Mouse (Mus musculus): Measurements from ENCODE around the gene Lrrc8c. TPM values are rescaled to one million over a fixed set of nuclear protein-coding genes. Genes with fewer than 3 reads are reported as not detected.

Gene Lrrc8c
- total and polyA plus RNA-seq, 3 experiments, result 33.0 to 46.0 TPM; not detected in 1

DNA sequence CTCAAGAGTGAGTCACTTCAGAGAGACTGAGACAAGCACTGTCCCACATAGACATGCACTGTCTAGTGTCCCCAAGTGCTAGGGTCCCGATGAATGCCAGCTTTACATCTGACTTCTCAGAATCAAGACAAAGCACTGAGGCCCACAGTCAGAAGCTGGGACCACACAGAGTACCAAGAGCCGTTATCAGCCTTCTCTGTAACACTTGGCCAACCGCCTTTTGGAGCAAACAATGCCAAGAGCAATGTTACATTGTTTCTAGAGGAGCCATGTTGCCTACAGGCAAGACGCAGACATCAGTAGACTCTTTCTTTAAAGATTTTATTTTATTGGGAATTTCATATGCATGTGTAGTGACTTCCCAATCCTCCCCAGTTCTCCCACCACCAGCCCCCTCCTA, 73.2 kb downstream of the Lrrc8c start:
- H3K4me1 ChIP-seq (ENCODE audit: control insufficient read depth in 1 of 2, insufficient read depth in 2 of 2, low read length in 2 of 2), result no peaks in the 10 kb centered on the region
- DNase-seq (ENCODE audit: low read depth, low spot score), result no peak
- H3K9me3 ChIP-seq (replicated peaks; ENCODE audit: insufficient read depth, low read length), result no peaks in the 10 kb centered on the region
- no peaks in the 10 kb centered on the region for H3K27me3 ChIP-seq (ENCODE audit: control insufficient read depth in 1 of 2, insufficient read depth in 2 of 2, low read length in 2 of 2)
- no peak overlapping the region for H3K27ac ChIP-seq (ENCODE audit: control insufficient read depth, low read depth, low read length)
- H3K79me2 ChIP-seq (ENCODE audit: control insufficient read depth, insufficient read depth, low read length, poor library complexity), result no peaks in the 10 kb centered on the region
- peaks cover 0 to 25% of the 10 kb centered on the region in 2 experiments; a peak in 2 of 4 replicates for H3K36me3 ChIP-seq (ENCODE audit: control insufficient read depth in 1 of 2, insufficient read depth in 2 of 2, low read length in 2 of 2)
- TF ChIP-seq SIN3A (IDR thresholded peaks at IDR 0.05; ENCODE audit: low read length) (no peak), UBTF (IDR thresholded peaks at IDR 0.05; ENCODE audit: borderline replicate concordance, insufficient read depth, low read depth, low read length) (no peak), MEF2A (IDR thresholded peaks at IDR 0.05; ENCODE audit: extremely low read depth, insufficient replicate concordance, low read depth, low read length, poor library complexity, severe bottlenecking) (no peak), TAL1 (IDR thresholded peaks at IDR 0.05; ENCODE audit: low read length) (no peak), RAD21 (IDR thresholded peaks at IDR 0.05; ENCODE audit: low read depth, low read length) (no peak)
- no peak overlapping the region for H3K4me3 ChIP-seq (ENCODE audit: control insufficient read depth in 1 of 2, insufficient read depth in 1 of 2, low read depth in 2 of 2, low read length in 2 of 2)
- no peak overlapping the region for H3K9ac ChIP-seq (ENCODE audit: control insufficient read depth, low read depth, low read length, poor library complexity, severe bottlenecking)

DNA sequence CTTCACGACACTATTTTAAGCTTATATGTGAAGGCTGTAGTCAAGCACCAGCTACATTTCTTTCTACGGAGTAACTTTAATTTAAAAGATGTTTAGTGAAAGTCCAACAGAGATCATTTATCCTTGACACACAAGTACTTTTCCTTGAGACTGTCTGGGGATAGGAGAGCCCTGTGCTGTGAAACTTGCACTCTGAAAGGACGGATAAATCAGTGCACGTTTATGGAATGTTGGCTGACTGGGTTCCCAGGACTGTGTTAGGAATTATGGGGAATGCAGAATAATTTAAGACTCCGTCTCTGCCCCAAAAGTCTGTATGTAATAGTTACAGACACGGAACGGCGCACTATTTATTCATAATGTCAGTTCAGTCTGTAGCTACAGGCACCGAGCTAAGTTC, 74.4 kb downstream of the Lrrc8c start:
- Histone ChIP-seq H3K79me2 (ENCODE audit: control insufficient read depth, insufficient read depth, low read length, poor library complexity) (no peaks in the 10 kb centered on the region), H3K9me3 (replicated peaks; ENCODE audit: insufficient read depth, low read length) (no peaks in the 10 kb centered on the region), H3K9ac (ENCODE audit: control insufficient read depth, low read depth, low read length, poor library complexity, severe bottlenecking) (no peak overlapping the region), H3K4me1 (ENCODE audit: control insufficient read depth in 1 of 2, insufficient read depth in 2 of 2, low read length in 2 of 2) (no peaks in the 10 kb centered on the region), H3K36me3 (ENCODE audit: control insufficient read depth in 1 of 2, insufficient read depth in 2 of 2, low read length in 2 of 2) (peaks cover 0 to 27% of the 10 kb centered on the region in 2 experiments; a peak in 2 of 4 replicates), H3K27ac (ENCODE audit: control insufficient read depth, low read depth, low read length) (no peak overlapping the region), H3K4me3 (ENCODE audit: control insufficient read depth in 1 of 2, insufficient read depth in 1 of 2, low read depth in 2 of 2, low read length in 2 of 2) (no peak overlapping the region), H3K27me3 (ENCODE audit: control insufficient read depth in 1 of 2, insufficient read depth in 2 of 2, low read length in 2 of 2) (no peaks in the 10 kb centered on the region)
- TF ChIP-seq POLR2AphosphoS5 (IDR thresholded peaks at IDR 0.05; ENCODE audit: borderline replicate concordance, low read depth, low read length) (no peak), MYC (IDR thresholded peaks at IDR 0.05; ENCODE audit: low read depth, low read length) (no peak), BHLHE40 (IDR thresholded peaks at IDR 0.05; ENCODE audit: borderline replicate concordance, low read depth, low read length) (no peak)
- DNase-seq (ENCODE audit: low read depth, low spot score), result no peak

DNA sequence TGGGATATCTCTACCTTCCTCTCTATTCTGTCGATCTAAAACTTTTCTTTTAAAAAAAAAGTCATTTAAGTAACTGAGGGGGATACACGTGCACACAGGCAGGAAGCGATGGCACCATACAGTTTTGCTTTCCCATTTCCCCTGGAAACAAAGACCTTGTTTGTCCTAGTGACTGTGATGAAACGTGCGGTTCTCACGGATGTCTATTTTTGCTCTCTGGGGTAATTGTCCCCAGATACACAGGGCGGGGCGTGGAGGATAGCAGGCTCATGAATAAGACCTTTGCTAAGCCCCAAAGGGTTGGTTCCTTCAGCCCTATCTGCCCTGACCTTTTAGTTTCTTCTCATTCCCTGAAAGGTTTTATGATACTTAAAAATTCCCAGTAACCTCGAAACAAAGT, 79.7 kb downstream of the Lrrc8c start:
- Histone ChIP-seq H3K9me3 (replicated peaks; ENCODE audit: insufficient read depth, low read length) (no peaks in the 10 kb centered on the region), H3K4me1 (ENCODE audit: control insufficient read depth in 1 of 2, insufficient read depth in 2 of 2, low read length in 2 of 2) (no peaks in the 10 kb centered on the region), H3K36me3 (ENCODE audit: control insufficient read depth in 1 of 2, insufficient read depth in 2 of 2, low read length in 2 of 2) (peaks cover 0 to 9% of the 10 kb centered on the region in 2 experiments; a peak in 2 of 4 replicates), H3K79me2 (ENCODE audit: control insufficient read depth, insufficient read depth, low read length, poor library complexity) (no peaks in the 10 kb centered on the region), H3K27ac (ENCODE audit: control insufficient read depth, low read depth, low read length) (no peak overlapping the region), H3K27me3 (ENCODE audit: control insufficient read depth in 1 of 2, insufficient read depth in 2 of 2, low read length in 2 of 2) (no peaks in the 10 kb centered on the region), H3K4me3 (ENCODE audit: control insufficient read depth in 1 of 2, insufficient read depth in 1 of 2, low read depth in 2 of 2, low read length in 2 of 2) (no peak overlapping the region), H3K9ac (ENCODE audit: control insufficient read depth, low read depth, low read length, poor library complexity, severe bottlenecking) (no peak overlapping the region)
- DNase-seq (ENCODE audit: low read depth, low spot score), result no peak
- TF ChIP-seq POLR2A (IDR thresholded peaks at IDR 0.05; ENCODE audit: control insufficient read depth in 1 of 2, insufficient read depth in 1 of 2, low read depth in 1 of 2, low read length in 2 of 2, poor library complexity in 1 of 2) (no peak), E2F4 (IDR thresholded peaks at IDR 0.05; ENCODE audit: borderline replicate concordance, low read depth, low read length) (no peak), POLR2AphosphoS5 (IDR thresholded peaks at IDR 0.05; ENCODE audit: borderline replicate concordance, low read depth, low read length) (no peak), ZNF384 (IDR thresholded peaks at IDR 0.05; ENCODE audit: low read depth, low read length) (no peak), GATA1 (IDR thresholded peaks at IDR 0.05; ENCODE audit: low read depth, low read length) (no peak), MEF2A (IDR thresholded peaks at IDR 0.05; ENCODE audit: extremely low read depth, insufficient replicate concordance, low read depth, low read length, poor library complexity, severe bottlenecking) (no peak), ZKSCAN1 (IDR thresholded peaks at IDR 0.05; ENCODE audit: low read depth, low read length) (no peak), MAFK (IDR thresholded peaks at IDR 0.05; ENCODE audit: borderline replicate concordance, low read depth, low read length) (no peak), UBTF (IDR thresholded peaks at IDR 0.05; ENCODE audit: borderline replicate concordance, insufficient read depth, low read depth, low read length) (no peak), NELFE (IDR thresholded peaks at IDR 0.05; ENCODE audit: low read depth, low read length) (no peak), POLR2AphosphoS2 (IDR thresholded peaks at IDR 0.05; ENCODE audit: low read length) (no peak), MAX (IDR thresholded peaks at IDR 0.05; ENCODE audit: low read length) (no peak), USF2 (IDR thresholded peaks at IDR 0.05; ENCODE audit: borderline replicate concordance in 1 of 2, insufficient read depth in 1 of 2, low read depth in 1 of 2, low read length in 2 of 2) (no peak)

Data from MEL (cell line).